Mouse (Mus musculus): ENCODE measurements around the gene Fbxw10. TPM values are rescaled to one million over a fixed set of nuclear protein-coding genes. Genes with fewer than 3 reads are reported as not detected.
A peak's percentile ranks its signal among the peaks of the same experiment; 100 is the strongest.

Fbxw10 gene
- total RNA-seq (2012; rRNA removed) (not detected in 2 replicates), polyA plus RNA-seq (2012; ENCODE audit: insufficient read depth in 1 of 2, insufficient read length in 2 of 2, low read depth in 1 of 2, low replicate concordance in 2 of 2, missing spikeins in 1 of 2) (not detected)

DNA sequence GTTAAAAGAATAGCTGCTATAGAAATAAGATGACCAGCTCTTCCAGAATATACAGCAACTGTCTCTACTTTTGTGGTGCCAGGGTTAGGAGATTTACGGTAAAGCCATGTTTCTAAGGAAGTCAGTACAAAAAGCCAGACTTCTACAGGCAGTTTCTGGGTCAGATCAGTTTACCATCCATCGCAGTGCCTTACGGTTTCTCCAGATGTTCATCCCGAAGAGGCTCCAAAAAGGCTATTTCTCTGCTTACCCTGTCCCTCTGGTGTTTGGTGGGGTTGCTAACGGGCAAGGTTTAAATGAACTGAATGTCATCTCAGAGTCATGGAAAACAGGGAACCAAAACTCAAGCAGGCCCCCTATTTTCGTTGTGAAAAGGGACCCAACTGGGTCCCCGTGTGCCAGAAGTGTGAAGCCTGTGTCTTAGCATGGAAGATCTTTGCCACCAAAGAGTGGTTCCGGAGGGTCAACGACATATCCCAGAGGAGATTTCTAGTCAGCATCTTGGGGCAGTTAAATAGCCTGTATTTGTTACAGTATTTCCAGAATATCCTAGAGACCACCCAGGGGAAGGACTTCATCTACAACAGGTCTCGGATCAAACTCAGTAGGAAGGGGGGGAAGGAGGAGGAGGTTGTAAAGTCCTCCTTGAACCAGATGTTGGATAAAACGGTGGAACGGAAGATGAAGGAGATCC is at the start of gene Fbxw10:
Gene Fbxw10 (plus strand): TSS at position 109 of the 694 bp plus-strand sequence.
- Histone ChIP-seq H3K4me3 (ENCODE audit: control insufficient read depth in 1 of 2, insufficient read depth in 1 of 2, low read depth in 2 of 2, low read length in 2 of 2) (no peak within 1 kb of the TSS), H3K9me3 (replicated peaks; ENCODE audit: insufficient read depth, low read length) (no peaks in the 10 kb centered on the region), H3K27me3 (ENCODE audit: control insufficient read depth in 1 of 2, insufficient read depth in 2 of 2, low read length in 2 of 2) (peaks cover 1 to 4% of the 10 kb centered on the region in 2 experiments; a peak in 2 of 4 replicates), H3K4me1 (ENCODE audit: control insufficient read depth in 1 of 2, insufficient read depth in 2 of 2, low read length in 2 of 2) (no peaks in the 10 kb centered on the region), H3K9ac (ENCODE audit: control insufficient read depth, low read depth, low read length, poor library complexity, severe bottlenecking) (no peak within 1 kb of the TSS), H3K36me3 (ENCODE audit: control insufficient read depth in 1 of 2, insufficient read depth in 2 of 2, low read length in 2 of 2) (no peaks in the 10 kb centered on the region), H3K27ac (ENCODE audit: control insufficient read depth, low read depth, low read length) (no peak within 1 kb of the TSS), H3K79me2 (ENCODE audit: control insufficient read depth, insufficient read depth, low read length, poor library complexity) (no peaks in the 10 kb centered on the region)
- TF ChIP-seq POLR2AphosphoS2 (IDR thresholded peaks at IDR 0.05; ENCODE audit: low read length) (no peak), MXI1 (IDR thresholded peaks at IDR 0.05; ENCODE audit: low read depth, low read length) (peak; percentile 98), GABPA (IDR thresholded peaks at IDR 0.05; ENCODE audit: low read depth, low read length) (no peak)
- peak; percentile 14 for DNase-seq (ENCODE audit: low read depth, low spot score)

- H3K27me3 ChIP-seq (ENCODE audit: control insufficient read depth in 1 of 2, insufficient read depth in 2 of 2, low read length in 2 of 2) = no peaks in the 10 kb centered on the region; a peak in 1 of 4 replicates
- no peaks in the 10 kb centered on the region for H3K9me3 ChIP-seq (replicated peaks; ENCODE audit: insufficient read depth, low read length)
- H3K27ac ChIP-seq (ENCODE audit: control insufficient read depth, low read depth, low read length) = no peak overlapping the region
- H3K79me2 ChIP-seq (ENCODE audit: control insufficient read depth, insufficient read depth, low read length, poor library complexity) = no peaks in the 10 kb centered on the region
- no peak for DNase-seq (ENCODE audit: low read depth, low spot score)
- H3K4me1 ChIP-seq (ENCODE audit: control insufficient read depth in 1 of 2, insufficient read depth in 2 of 2, low read length in 2 of 2) = no peaks in the 10 kb centered on the region
- no peak overlapping the region for H3K9ac ChIP-seq (ENCODE audit: control insufficient read depth, low read depth, low read length, poor library complexity, severe bottlenecking)
- no peak overlapping the region for H3K4me3 ChIP-seq (ENCODE audit: control insufficient read depth in 1 of 2, insufficient read depth in 1 of 2, low read depth in 2 of 2, low read length in 2 of 2)
- no peaks in the 10 kb centered on the region for H3K36me3 ChIP-seq (ENCODE audit: control insufficient read depth in 1 of 2, insufficient read depth in 2 of 2, low read length in 2 of 2)
- no peak for TF ChIP-seq NRF1 (IDR thresholded peaks at IDR 0.05; ENCODE audit: insufficient read depth, low read depth, low read length, poor library complexity, severe bottlenecking)
- TF ChIP-seq MAX (IDR thresholded peaks at IDR 0.05; ENCODE audit: low read length) = no peak
- TF ChIP-seq JUND (IDR thresholded peaks at IDR 0.05; ENCODE audit: low read depth, low read length) = no peak
- no peak for TF ChIP-seq ZC3H11A (IDR thresholded peaks at IDR 0.05; ENCODE audit: low read depth, low read length)
- TF ChIP-seq UBTF (IDR thresholded peaks at IDR 0.05; ENCODE audit: borderline replicate concordance, insufficient read depth, low read depth, low read length) = no peak
- TF ChIP-seq POLR2AphosphoS2 (IDR thresholded peaks at IDR 0.05; ENCODE audit: low read length) = no peak
- no peak for TF ChIP-seq TCF12 (IDR thresholded peaks at IDR 0.05; ENCODE audit: low read depth, low read length)
- TF ChIP-seq RCOR1 (IDR thresholded peaks at IDR 0.05; ENCODE audit: low read depth, low read length) = no peak
- TF ChIP-seq KAT2A (conservative IDR thresholded peaks at IDR 0.05; ENCODE audit: low read depth, low read length) = no peak
- no peak for TF ChIP-seq ELF1 (IDR thresholded peaks at IDR 0.05; ENCODE audit: low read depth, low read length)
Observed at GRCm38 (mm10) chr11:62804119-62804518, 42.8 kb upstream of the Fbxw10 start.

DNA sequence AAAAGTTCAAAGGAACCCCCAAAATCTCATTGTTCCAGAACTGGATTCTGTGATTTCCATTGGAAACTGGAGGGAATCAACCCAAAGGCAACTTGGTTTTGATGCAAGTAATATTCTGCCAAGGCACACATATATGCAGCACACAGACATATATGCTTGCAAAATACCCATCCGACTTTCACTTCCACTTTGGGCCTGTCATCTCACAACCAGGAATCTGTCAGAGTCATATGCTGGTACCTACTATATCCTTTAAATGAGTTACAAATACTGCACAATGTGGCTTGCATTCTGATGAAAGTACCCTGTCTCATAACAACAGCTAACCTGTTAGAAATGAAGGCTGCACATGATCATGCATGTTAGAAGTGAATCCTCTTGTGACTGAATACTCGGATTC is 38.9 kb upstream of the Fbxw10 start:
- Histone ChIP-seq H3K36me3 (ENCODE audit: control insufficient read depth in 1 of 2, insufficient read depth in 2 of 2, low read length in 2 of 2) (no peaks in the 10 kb centered on the region), H3K27me3 (ENCODE audit: control insufficient read depth in 1 of 2, insufficient read depth in 2 of 2, low read length in 2 of 2) (no peaks in the 10 kb centered on the region; a peak in 1 of 4 replicates), H3K4me1 (ENCODE audit: control insufficient read depth in 1 of 2, insufficient read depth in 2 of 2, low read length in 2 of 2) (peaks cover 0 to 3% of the 10 kb centered on the region in 2 experiments; a peak in 1 of 4 replicates), H3K27ac (ENCODE audit: control insufficient read depth, low read depth, low read length) (no peak overlapping the region), H3K9me3 (replicated peaks; ENCODE audit: insufficient read depth, low read length) (no peaks in the 10 kb centered on the region), H3K79me2 (ENCODE audit: control insufficient read depth, insufficient read depth, low read length, poor library complexity) (no peaks in the 10 kb centered on the region), H3K4me3 (ENCODE audit: control insufficient read depth in 1 of 2, insufficient read depth in 1 of 2, low read depth in 2 of 2, low read length in 2 of 2) (no peak overlapping the region), H3K9ac (ENCODE audit: control insufficient read depth, low read depth, low read length, poor library complexity, severe bottlenecking) (no peak overlapping the region)
- no peak for DNase-seq (ENCODE audit: low read depth, low spot score)
- TF ChIP-seq CTCF (IDR thresholded peaks at IDR 0.05 in 2 of 3, conservative IDR thresholded peaks at IDR 0.05 in 1 of 3; ENCODE audit: control insufficient read depth in 1 of 3, insufficient read depth in 1 of 3, low read depth in 2 of 3, low read length in 3 of 3, poor library complexity in 1 of 3, severe bottlenecking in 1 of 3) = no peak
- no peak for TF ChIP-seq ZMIZ1 (IDR thresholded peaks at IDR 0.05; ENCODE audit: low read depth, low read length)
- TF ChIP-seq USF1 (IDR thresholded peaks at IDR 0.05; ENCODE audit: low read depth, low read length) = no peak
- no peak for TF ChIP-seq UBTF (IDR thresholded peaks at IDR 0.05; ENCODE audit: borderline replicate concordance, insufficient read depth, low read depth, low read length)
- TF ChIP-seq ZKSCAN1 (IDR thresholded peaks at IDR 0.05; ENCODE audit: low read depth, low read length) = no peak
- no peak for TF ChIP-seq ZC3H11A (IDR thresholded peaks at IDR 0.05; ENCODE audit: low read depth, low read length)
- no peak for TF ChIP-seq ELF1 (IDR thresholded peaks at IDR 0.05; ENCODE audit: low read depth, low read length)
- TF ChIP-seq CHD2 (IDR thresholded peaks at IDR 0.05; ENCODE audit: low read length) = no peak
- no peak for TF ChIP-seq POLR2A (IDR thresholded peaks at IDR 0.05; ENCODE audit: control insufficient read depth in 1 of 2, insufficient read depth in 1 of 2, low read depth in 1 of 2, low read length in 2 of 2, poor library complexity in 1 of 2)
- TF ChIP-seq CHD1 (IDR thresholded peaks at IDR 0.05; ENCODE audit: low read depth, low read length) = no peak
- TF ChIP-seq EP300 (IDR thresholded peaks at IDR 0.05; ENCODE audit: low read depth in 1 of 2, low read length in 2 of 2) = no peak
- TF ChIP-seq MAFK (IDR thresholded peaks at IDR 0.05; ENCODE audit: borderline replicate concordance, low read depth, low read length) = no peak
- TF ChIP-seq JUND (IDR thresholded peaks at IDR 0.05; ENCODE audit: low read depth, low read length) = no peak
- no peak for TF ChIP-seq TAL1 (IDR thresholded peaks at IDR 0.05; ENCODE audit: low read length)
- TF ChIP-seq TBP (IDR thresholded peaks at IDR 0.05; ENCODE audit: low read depth, low read length) = no peak
- no peak for TF ChIP-seq E2F4 (IDR thresholded peaks at IDR 0.05; ENCODE audit: borderline replicate concordance, low read depth, low read length)

All from MEL (cell line).